Mouse (Mus musculus): ENCODE measurements around the gene Agtpbp1. TPM values are rescaled to one million over a fixed set of nuclear protein-coding genes. Genes with fewer than 3 reads are reported as not detected.

Gene Agtpbp1
- total and polyA plus RNA-seq, 2 experiments from 2014 or later = 12.4 to 21.7 TPM

DNA sequence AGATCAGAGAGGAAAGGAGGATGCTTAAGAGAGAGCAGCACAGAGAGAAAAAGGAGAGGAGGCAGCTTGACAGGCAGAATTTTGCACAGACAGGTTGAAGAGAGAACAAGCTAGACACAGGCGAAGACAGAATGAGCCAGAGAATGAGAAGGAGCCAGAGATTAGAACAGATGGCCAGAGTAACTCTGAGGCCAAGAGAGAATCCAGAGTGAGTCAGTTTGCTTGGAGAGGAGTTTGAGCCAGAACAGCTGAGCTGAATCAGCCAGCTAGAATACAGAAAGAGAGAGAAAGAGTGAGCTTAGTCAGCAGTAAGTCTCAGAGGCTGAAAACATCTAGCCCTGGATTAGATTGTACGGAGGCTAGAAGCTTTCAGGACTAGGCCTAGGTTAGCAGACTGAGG, 12.5 kb downstream of the Agtpbp1 start:
- H3K27ac ChIP-seq (ENCODE audit: low read depth) = no peak overlapping the region
- no peaks in the 10 kb centered on the region for H3K9me3 ChIP-seq (replicated peaks; ENCODE audit: control insufficient read depth, low read length)
- H3K9ac ChIP-seq (replicated peaks; ENCODE audit: low read depth, low read length) = no peak overlapping the region
- H3K27me3 ChIP-seq (ENCODE audit: control insufficient read depth, insufficient read depth, low read length) = no peaks in the 10 kb centered on the region
- H3K4me3 ChIP-seq (ENCODE audit: low read depth, low read length) = no peak overlapping the region
- no peaks in the 10 kb centered on the region for H3K4me1 ChIP-seq (ENCODE audit: control insufficient read depth, insufficient read depth)
- TF ChIP-seq EP300 (IDR thresholded peaks at IDR 0.05; ENCODE audit: low read depth) (no peak), CTCF (IDR thresholded peaks at IDR 0.05; ENCODE audit: low read depth) (no peak)
- 69% methylated on average over 2 of the region's 2 CpGs for WGBS
- DNase-seq (ENCODE audit: low spot score) (no peak), ATAC-seq (ENCODE audit: insufficient read depth, low read depth) (no peak)
- no peaks in the 10 kb centered on the region for H3K36me3 ChIP-seq (replicated peaks; ENCODE audit: control insufficient read depth, insufficient read depth, low read length)
- no peak overlapping the region for H3K4me2 ChIP-seq (ENCODE audit: low read depth, low read length)

GRCm38 (mm10) chr13:59571107-59571506, 13.9 kb downstream of the Agtpbp1 start:
- Histone ChIP-seq H3K27ac (ENCODE audit: low read depth) (no peak overlapping the region), H3K4me1 (ENCODE audit: control insufficient read depth, insufficient read depth) (no peaks in the 10 kb centered on the region), H3K4me2 (ENCODE audit: low read depth, low read length) (no peak overlapping the region), H3K36me3 (replicated peaks; ENCODE audit: control insufficient read depth, insufficient read depth, low read length) (no peaks in the 10 kb centered on the region), H3K27me3 (ENCODE audit: control insufficient read depth, insufficient read depth, low read length) (no peaks in the 10 kb centered on the region), H3K4me3 (ENCODE audit: low read depth, low read length) (no peak overlapping the region), H3K9ac (replicated peaks; ENCODE audit: low read depth, low read length) (no peak overlapping the region), H3K9me3 (replicated peaks; ENCODE audit: control insufficient read depth, low read length) (no peaks in the 10 kb centered on the region)
- 65% methylated on average over 6 of the region's 6 CpGs for WGBS
- no peak for DNase-seq (ENCODE audit: low spot score)
- TF ChIP-seq EP300 (IDR thresholded peaks at IDR 0.05; ENCODE audit: low read depth) = no peak
- TF ChIP-seq CTCF (IDR thresholded peaks at IDR 0.05; ENCODE audit: low read depth) = no peak
- ATAC-seq (ENCODE audit: insufficient read depth, low read depth) = no peak

GRCm38 (mm10) chr13:59565945-59566520, 19.0 kb downstream of the Agtpbp1 start:
- H3K27me3 ChIP-seq (ENCODE audit: control insufficient read depth, insufficient read depth, low read length) = no peaks in the 10 kb centered on the region
- H3K4me3 ChIP-seq (ENCODE audit: low read depth, low read length) = no peak overlapping the region
- ATAC-seq (ENCODE audit: insufficient read depth, low read depth) = no peak
- H3K36me3 ChIP-seq (replicated peaks; ENCODE audit: control insufficient read depth, insufficient read depth, low read length) = no peaks in the 10 kb centered on the region
- H3K27ac ChIP-seq (ENCODE audit: low read depth) = no peak overlapping the region
- H3K4me1 ChIP-seq (ENCODE audit: control insufficient read depth, insufficient read depth) = no peaks in the 10 kb centered on the region
- 41% methylated on average over 9 of the region's 9 CpGs for WGBS
- H3K4me2 ChIP-seq (ENCODE audit: low read depth, low read length) = no peak overlapping the region
- DNase-seq (ENCODE audit: low spot score) = no peak
- no peak for TF ChIP-seq CTCF (IDR thresholded peaks at IDR 0.05; ENCODE audit: low read depth)
- no peak for TF ChIP-seq EP300 (IDR thresholded peaks at IDR 0.05; ENCODE audit: low read depth)
- no peaks in the 10 kb centered on the region for H3K9me3 ChIP-seq (replicated peaks; ENCODE audit: control insufficient read depth, low read length)
- no peak overlapping the region for H3K9ac ChIP-seq (replicated peaks; ENCODE audit: low read depth, low read length)

DNA sequence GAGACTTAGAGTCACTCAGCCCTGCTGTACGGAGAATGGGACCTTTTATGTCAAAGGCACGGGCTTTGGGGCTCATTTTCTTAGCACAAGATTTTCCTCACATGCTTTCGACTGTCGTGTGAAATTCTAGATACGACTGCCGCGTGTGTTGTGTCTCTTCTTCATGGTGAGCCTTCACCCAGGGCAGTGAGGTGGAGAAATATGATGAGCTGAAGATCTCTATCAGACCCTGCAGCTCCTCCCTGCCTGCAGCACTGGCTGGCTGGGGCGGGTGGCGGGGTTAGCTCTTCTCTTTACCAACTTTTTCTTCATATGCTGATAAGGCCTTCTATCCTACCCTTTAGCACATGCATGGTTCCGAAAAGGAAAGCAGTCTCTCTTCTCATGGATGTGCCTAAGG, 20.1 kb downstream of the Agtpbp1 start:
- 74% methylated on average over 10 of the region's 10 CpGs for WGBS
- no peak for DNase-seq (ENCODE audit: low spot score)
- Histone ChIP-seq H3K4me3 (ENCODE audit: low read depth, low read length) (no peak overlapping the region), H3K27me3 (ENCODE audit: control insufficient read depth, insufficient read depth, low read length) (no peaks in the 10 kb centered on the region), H3K4me1 (ENCODE audit: control insufficient read depth, insufficient read depth) (no peaks in the 10 kb centered on the region), H3K36me3 (replicated peaks; ENCODE audit: control insufficient read depth, insufficient read depth, low read length) (no peaks in the 10 kb centered on the region), H3K9me3 (replicated peaks; ENCODE audit: control insufficient read depth, low read length) (no peaks in the 10 kb centered on the region), H3K9ac (replicated peaks; ENCODE audit: low read depth, low read length) (no peak overlapping the region), H3K27ac (ENCODE audit: low read depth) (no peak overlapping the region), H3K4me2 (ENCODE audit: low read depth, low read length) (no peak overlapping the region)
- no peak for ATAC-seq (ENCODE audit: insufficient read depth, low read depth)
- no peak for TF ChIP-seq CTCF (IDR thresholded peaks at IDR 0.05; ENCODE audit: low read depth)
- no peak for TF ChIP-seq EP300 (IDR thresholded peaks at IDR 0.05; ENCODE audit: low read depth)

DNA sequence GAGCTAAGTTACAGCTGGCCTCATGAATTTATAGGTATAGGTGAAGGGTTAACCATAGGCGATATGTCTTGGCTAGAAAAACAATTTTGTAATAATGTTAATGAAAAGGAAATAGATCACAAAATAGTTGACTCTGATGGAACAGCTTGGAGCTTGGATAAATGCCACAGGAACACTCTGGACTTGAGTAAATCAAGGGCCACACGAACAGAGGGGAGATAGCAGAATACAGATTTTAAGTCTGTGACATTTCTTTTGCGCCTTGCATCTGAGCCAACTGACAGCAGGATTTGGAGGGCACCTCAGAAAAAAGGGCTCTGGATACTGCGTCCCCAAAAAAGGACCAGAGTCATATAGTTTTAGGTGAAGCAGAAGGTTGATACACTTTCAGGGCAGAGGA, 20.5 kb downstream of the Agtpbp1 start:
- WGBS = 62% methylated on average over 4 of the region's 4 CpGs
- TF ChIP-seq CTCF (IDR thresholded peaks at IDR 0.05; ENCODE audit: low read depth) = no peak
- ATAC-seq (ENCODE audit: insufficient read depth, low read depth) = no peak

DNA sequence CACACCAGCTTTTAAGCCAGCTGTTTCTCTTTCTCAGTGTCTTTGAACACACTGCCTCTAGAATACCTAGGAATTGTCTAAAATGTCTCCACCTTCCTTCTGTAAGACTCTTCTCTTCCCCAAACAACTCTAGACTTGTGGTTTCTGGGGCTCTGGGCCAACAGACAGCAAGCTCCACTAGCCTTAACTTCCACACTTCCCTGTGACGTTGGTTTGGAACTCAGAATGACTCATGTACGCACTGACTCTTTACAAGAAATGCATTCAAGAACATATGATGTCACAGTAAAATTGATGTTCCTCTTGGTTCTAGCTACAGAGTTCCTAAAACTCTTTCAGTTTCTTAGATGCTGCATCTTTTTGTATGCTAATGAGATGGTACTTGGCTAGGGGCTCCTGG, 22.6 kb downstream of the Agtpbp1 start:
- ATAC-seq (ENCODE audit: insufficient read depth, low read depth) (no peak), DNase-seq (ENCODE audit: low spot score) (peak; percentile 5)
- Histone ChIP-seq H3K36me3 (replicated peaks; ENCODE audit: control insufficient read depth, insufficient read depth, low read length) (no peaks in the 10 kb centered on the region), H3K9ac (replicated peaks; ENCODE audit: low read depth, low read length) (no peak overlapping the region), H3K4me3 (ENCODE audit: low read depth, low read length) (no peak overlapping the region), H3K9me3 (replicated peaks; ENCODE audit: control insufficient read depth, low read length) (no peaks in the 10 kb centered on the region), H3K27me3 (ENCODE audit: control insufficient read depth, insufficient read depth, low read length) (no peaks in the 10 kb centered on the region), H3K4me1 (ENCODE audit: control insufficient read depth, insufficient read depth) (no peaks in the 10 kb centered on the region), H3K4me2 (ENCODE audit: low read depth, low read length) (no peak overlapping the region), H3K27ac (ENCODE audit: low read depth) (no peak overlapping the region)
- 64% methylated on average over 2 of the region's 2 CpGs for WGBS
- TF ChIP-seq EP300 (IDR thresholded peaks at IDR 0.05; ENCODE audit: low read depth) (no peak), CTCF (IDR thresholded peaks at IDR 0.05; ENCODE audit: low read depth) (no peak)

More for the DNA sequence above, 20.5 kb downstream of the Agtpbp1 start:
- no peak overlapping the region for H3K4me2 ChIP-seq (ENCODE audit: low read depth, low read length)
- no peak for DNase-seq (ENCODE audit: low spot score)
- H3K27ac ChIP-seq (ENCODE audit: low read depth) = no peak overlapping the region
- no peaks in the 10 kb centered on the region for H3K27me3 ChIP-seq (ENCODE audit: control insufficient read depth, insufficient read depth, low read length)
- no peaks in the 10 kb centered on the region for H3K4me1 ChIP-seq (ENCODE audit: control insufficient read depth, insufficient read depth)
- H3K36me3 ChIP-seq (replicated peaks; ENCODE audit: control insufficient read depth, insufficient read depth, low read length) = no peaks in the 10 kb centered on the region
- H3K9ac ChIP-seq (replicated peaks; ENCODE audit: low read depth, low read length) = no peak overlapping the region
- H3K9me3 ChIP-seq (replicated peaks; ENCODE audit: control insufficient read depth, low read length) = no peaks in the 10 kb centered on the region
- H3K4me3 ChIP-seq (ENCODE audit: low read depth, low read length) = no peak overlapping the region

Measured in heart, postnatal 0 days (tissue).